Mouse (Mus musculus) spleen, adult 2 months (tissue): ENCODE results near the gene Topaz1.

Experiments used
- CTCF ChIP-seq: fragments of 200-500 bp; IDR thresholded peaks from 2 replicates; pipeline ENCODE4 v1.5.1; 2011; ENCODE audit warnings: mild to moderate bottlenecking, inconsistent platforms; ENCODE audit not compliant: insufficient read depth, insufficient read length, insufficient replicate concordance; ENCODE audit errors: extremely low read depth
- POLR2A ChIP-seq: fragments of 200-500 bp; IDR thresholded peaks from 2 replicates; pipeline ENCODE4 v1.6.1; 2011; ENCODE audit warnings: low read depth, low read length, inconsistent platforms

DNA sequence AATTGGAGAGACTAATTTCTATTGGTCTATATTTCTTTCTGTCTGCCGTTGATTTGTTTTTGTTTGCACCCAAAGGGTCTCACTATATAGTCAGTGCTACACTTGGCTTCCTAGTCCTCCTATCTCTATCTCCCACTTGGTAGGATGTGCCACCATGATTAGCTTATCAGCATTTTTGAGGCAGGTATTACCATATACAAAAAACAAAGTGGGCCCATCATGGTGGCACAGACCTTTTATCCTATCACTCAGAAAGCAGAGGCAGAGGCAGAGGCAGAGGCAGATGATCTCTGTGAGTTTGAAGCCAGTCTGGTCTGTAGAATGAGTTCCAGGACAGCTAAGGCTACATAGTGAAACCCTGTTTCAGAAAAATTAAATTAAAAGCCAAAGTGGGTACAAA, 39.4 kb downstream of the Topaz1 start:
- no peak for TF ChIP-seq CTCF
- no peak for TF ChIP-seq POLR2A
